In the genomic region with DNA sequence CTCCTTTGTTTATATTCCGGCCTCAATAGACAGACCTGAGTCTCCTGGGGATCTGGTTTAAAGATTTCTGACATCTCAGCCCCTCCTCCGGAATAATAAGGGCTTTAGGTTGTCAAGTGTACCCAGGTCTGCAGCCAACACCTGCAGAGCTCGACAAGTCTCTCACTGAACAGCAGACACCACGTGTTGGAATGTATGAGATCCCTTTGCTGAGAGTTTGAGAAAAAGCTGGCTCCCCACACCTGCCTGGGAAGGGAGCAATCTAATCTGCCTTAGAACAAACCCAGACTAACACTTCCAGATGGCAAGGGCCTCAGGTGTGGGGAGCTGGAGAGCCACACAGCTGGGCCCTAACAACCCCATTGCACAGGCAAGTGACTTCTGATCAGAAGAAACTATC, we compare ENCODE assay signal across 16 mouse cellular contexts.
DNase-seq lines count a peak whose midpoint lies in the region; ATAC-seq lines count a peak whose summit lies in the region.
"Had no signal": no experiment of that assay in that cellular context is flagged by ENCODE, and none has a peak within 500 bp of the region (broad histone marks: within the 10 kb centered on the region; RNA-seq: fewer than 3 reads in every experiment).

No protein-coding gene starts in this region.

- H3K27ac ChIP-seq in intestine, embryonic 14.5 days (ENCODE audit: low read depth): peak overlapping the region; percentile 71
- peak overlapping the region; percentile 77 for H3K27ac ChIP-seq in stomach, embryonic 15.5 days
- H3K27ac ChIP-seq: heart, embryonic 15.5 days; hindbrain, embryonic 15.5 days; kidney, postnatal 0 days; liver, embryonic 15.5 days; midbrain, embryonic 13.5 days had no signal

- no peak overlapping the region for H3K4me3 ChIP-seq in intestine, embryonic 14.5 days (ENCODE audit: low read depth, low read length)
- H3K4me3 ChIP-seq in stomach, embryonic 15.5 days (replicated peaks): no peak overlapping the region
- H3K4me3 ChIP-seq: forebrain, embryonic 10.5 days; heart, embryonic 15.5 days; hindbrain, embryonic 15.5 days; liver, embryonic 15.5 days; midbrain, embryonic 13.5 days had no signal

- peak; percentile 14 for DNase-seq in lung, postnatal 25 days (ENCODE audit: low spot score)
- DNase-seq in lung, postnatal 4 days: no peak
- no peak for DNase-seq in intestine, embryonic 14.5 days (ENCODE audit: low spot score)
- DNase-seq in thymus, postnatal 4 days: peak; percentile 54
- no peak for DNase-seq in embryo, embryonic 11 days
- DNase-seq in adrenal gland, postnatal 4 days (ENCODE audit: low spot score in 2 of 2): no peak
- DNase-seq: cerebellum, adult 2 months; layer of hippocampus, adult 9-11 months; right cerebral cortex, postnatal 14 days had no signal

- ATAC-seq in intestine, embryonic 14.5 days (replicated peaks; ENCODE audit: low FRiP score, low TSS enrichment, low read depth): peak; percentile 47
- peak; percentile 59 for ATAC-seq in stomach, embryonic 15.5 days (ENCODE audit: insufficient read depth, low FRiP score, low read depth)
- ATAC-seq: midbrain, embryonic 13.5 days had no signal

- no peaks in the 10 kb centered on the region for H3K27me3 ChIP-seq in intestine, embryonic 14.5 days (replicated peaks; ENCODE audit: control insufficient read depth, insufficient read depth, low read length)
- no peaks in the 10 kb centered on the region for H3K27me3 ChIP-seq in stomach, embryonic 15.5 days (replicated peaks)
- H3K27me3 ChIP-seq: heart, embryonic 15.5 days; hindbrain, embryonic 15.5 days; liver, embryonic 15.5 days; midbrain, embryonic 13.5 days had no signal

- H3K4me1 ChIP-seq in intestine, embryonic 14.5 days (replicated peaks; ENCODE audit: control insufficient read depth, insufficient read depth, low read length): peaks cover 62% of the 10 kb centered on the region
- H3K4me1 ChIP-seq in stomach, embryonic 15.5 days: peaks cover 37% of the 10 kb centered on the region
- H3K4me1 ChIP-seq: liver, embryonic 15.5 days had no signal

- 17% methylated on average over 4 of the region's 4 CpGs for WGBS in intestine, embryonic 14.5 days
- WGBS in stomach, embryonic 15.5 days: 18% methylated on average over 4 of the region's 4 CpGs

- no peaks in the 10 kb centered on the region for H3K36me3 ChIP-seq in intestine, embryonic 14.5 days (ENCODE audit: control insufficient read depth, insufficient read depth, low read length)
- H3K36me3 ChIP-seq in stomach, embryonic 15.5 days: no peaks in the 10 kb centered on the region
- H3K36me3 ChIP-seq: forebrain, embryonic 10.5 days; heart, embryonic 15.5 days; hindbrain, embryonic 15.5 days; liver, embryonic 15.5 days; midbrain, embryonic 13.5 days had no signal

- no peak overlapping the region for H3K9ac ChIP-seq in intestine, embryonic 14.5 days (ENCODE audit: low read length)
- H3K9ac ChIP-seq in stomach, embryonic 15.5 days: no peak overlapping the region
- H3K9ac ChIP-seq: heart, embryonic 15.5 days; hindbrain, embryonic 15.5 days; liver, embryonic 15.5 days; midbrain, embryonic 13.5 days had no signal

- H3K9me3 ChIP-seq in intestine, embryonic 14.5 days (ENCODE audit: control insufficient read depth, low read length): no peaks in the 10 kb centered on the region
- H3K9me3 ChIP-seq in stomach, embryonic 15.5 days: no peaks in the 10 kb centered on the region
- H3K9me3 ChIP-seq: forebrain, embryonic 10.5 days; heart, embryonic 15.5 days; hindbrain, embryonic 15.5 days; liver, embryonic 15.5 days; midbrain, embryonic 13.5 days had no signal

- no peak overlapping the region for H3K4me2 ChIP-seq in intestine, embryonic 14.5 days (ENCODE audit: low read length)
- no peak overlapping the region for H3K4me2 ChIP-seq in stomach, embryonic 15.5 days
- H3K4me2 ChIP-seq: heart, embryonic 15.5 days; hindbrain, embryonic 15.5 days; liver, embryonic 15.5 days; midbrain, embryonic 13.5 days had no signal

Comparison
In these comparisons a context has a peak if more than half of its experiments do, and no peak if none do; other contexts are left out.
1. DNase-seq: peak in lung, postnatal 25 days (single experiment) and thymus, postnatal 4 days (single experiment); none in lung, postnatal 4 days (0 of 2), intestine, embryonic 14.5 days (single experiment), embryo, embryonic 11 days (single experiment) and adrenal gland, postnatal 4 days (0 of 2).